Mouse (Mus musculus) layer of hippocampus, adult 2 months (tissue): ENCODE measurements around the gene Pgpep1l. TPM values are rescaled to one million over a fixed set of nuclear protein-coding genes. Genes with fewer than 3 reads are reported as not detected.

ENCODE experiments used
- DNase-seq, 2 experiments: peaks; one replicate each; pipeline ENCODE4 v3.0.0; 2022; ENCODE audit warnings: low spot score in 2 of 2
- H3K27ac ChIP-seq: fragments of 200-600 bp; 2 replicates; pipeline ENCODE4 v1.8.1; 2022
- H3K4me3 ChIP-seq: fragments of 200-600 bp; 2 replicates; pipeline ENCODE4 v1.8.1; 2022; ENCODE audit warnings: mild to moderate bottlenecking
- CTCF ChIP-seq: fragments of 200-600 bp; conservative IDR thresholded peaks from 2 replicates; pipeline ENCODE4 v1.8.1; 2022; ENCODE audit warnings: antibody characterized with exemption, mild to moderate bottlenecking, moderate library complexity
- total RNA-seq, 2 experiments: library from RNA; stranded (reverse); gene quantifications; 2 replicates each; pipeline ENCODE4 v1.2.3; 2021

Pgpep1l gene
- total RNA-seq, 2 experiments from 2014 or later: 3.2 to 3.6 TPM

GRCm38 (mm10) chr7:68239220-68239827 lies 24.7 kb downstream of the Pgpep1l start:
- H3K27ac ChIP-seq: no peak overlapping the region
- TF ChIP-seq CTCF: no peak
- H3K4me3 ChIP-seq: no peak overlapping the region
- DNase-seq: no peak

DNA sequence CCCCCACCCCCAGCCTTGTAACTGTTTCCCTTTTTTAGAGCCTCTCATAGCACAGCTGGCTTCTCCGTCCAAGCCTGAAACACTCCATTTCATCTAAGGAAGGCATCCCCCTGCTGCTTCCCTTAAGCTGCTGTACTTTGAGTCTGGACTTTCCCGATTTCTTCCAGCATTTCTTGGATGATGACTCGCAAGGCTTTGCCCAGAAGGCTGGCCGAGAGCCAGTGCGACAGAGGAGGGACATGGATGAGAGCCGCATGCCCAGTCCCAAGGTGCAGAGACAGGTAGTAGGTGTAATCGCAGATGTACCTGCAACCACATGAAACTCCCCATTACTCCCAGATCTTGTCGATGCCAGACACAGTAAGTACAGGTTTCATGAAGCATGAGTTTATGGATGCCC lies 27.2 kb downstream of the Pgpep1l start:
- DNase-seq: no peak
- Histone ChIP-seq H3K4me3 (no peak overlapping the region), H3K27ac (no peak overlapping the region)
- no peak for TF ChIP-seq CTCF

DNA sequence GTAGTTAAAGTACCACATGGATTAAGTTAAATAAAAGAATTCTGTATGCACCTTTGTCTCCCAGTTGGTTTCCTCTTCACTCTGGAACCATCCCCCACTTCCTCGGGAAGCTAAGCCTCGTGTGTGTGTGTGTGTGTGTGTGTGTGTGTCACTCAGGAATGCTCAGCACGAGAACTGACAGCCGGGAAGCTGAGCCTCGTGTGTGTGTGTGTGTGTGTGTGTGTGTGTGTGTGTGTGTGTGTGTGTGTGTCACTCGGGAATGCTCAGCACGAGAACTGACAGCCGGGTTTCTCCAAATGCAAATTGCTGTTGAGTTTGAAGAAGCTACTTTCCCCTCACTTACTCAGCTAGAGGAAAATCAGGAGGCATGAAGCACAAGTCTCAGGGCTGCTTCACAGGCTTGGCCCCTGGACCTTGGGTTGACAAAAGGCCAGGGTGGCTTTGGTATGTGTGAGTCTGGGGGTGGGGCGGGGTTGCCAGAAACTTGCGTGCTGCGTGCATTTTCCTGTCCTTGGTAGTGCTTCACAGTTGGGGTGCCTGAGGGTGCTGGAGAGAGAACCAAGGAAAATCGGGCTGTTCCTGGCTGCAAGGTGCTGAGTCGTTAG lies 30.3 kb downstream of the Pgpep1l start:
- H3K4me3 ChIP-seq: no peak overlapping the region
- no peak for DNase-seq
- no peak for TF ChIP-seq CTCF
- H3K27ac ChIP-seq: no peak overlapping the region

- Histone ChIP-seq H3K27ac (no peak overlapping the region), H3K4me3 (no peak overlapping the region)
- DNase-seq: no peak
- TF ChIP-seq CTCF: no peak
Observed at GRCm38 (mm10) chr7:68232521-68232920, 31.5 kb downstream of the Pgpep1l start.

DNA sequence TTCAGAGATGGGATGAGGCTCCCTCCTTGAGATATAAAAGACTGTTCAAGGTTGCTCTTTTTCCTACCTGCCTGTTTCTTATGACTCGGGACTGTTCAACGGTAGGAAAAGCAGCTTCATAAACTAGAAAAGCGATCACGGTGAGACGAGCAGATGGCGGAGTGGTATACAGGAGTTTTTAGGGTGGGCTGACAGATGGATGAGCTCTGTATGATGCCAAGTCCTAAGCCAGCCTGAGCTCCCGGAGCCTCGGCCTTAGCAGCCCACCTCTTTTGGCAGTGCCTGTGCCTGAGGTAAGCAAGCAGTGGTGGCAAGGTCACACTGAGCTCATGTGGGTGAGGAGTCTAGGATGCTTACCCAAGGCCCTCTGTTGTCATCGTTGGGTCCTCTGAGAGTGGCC lies 33.2 kb downstream of the Pgpep1l start:
- H3K4me3 ChIP-seq: no peak overlapping the region
- H3K27ac ChIP-seq: peak overlapping the region; percentile 23; the same call in 1 of the 2 replicates
- no peak for DNase-seq
- TF ChIP-seq CTCF: no peak

GRCm38 (mm10) chr7:68228491-68228890 lies 35.5 kb downstream of the Pgpep1l start:
- no peak overlapping the region for H3K27ac ChIP-seq
- no peak overlapping the region for H3K4me3 ChIP-seq

DNA sequence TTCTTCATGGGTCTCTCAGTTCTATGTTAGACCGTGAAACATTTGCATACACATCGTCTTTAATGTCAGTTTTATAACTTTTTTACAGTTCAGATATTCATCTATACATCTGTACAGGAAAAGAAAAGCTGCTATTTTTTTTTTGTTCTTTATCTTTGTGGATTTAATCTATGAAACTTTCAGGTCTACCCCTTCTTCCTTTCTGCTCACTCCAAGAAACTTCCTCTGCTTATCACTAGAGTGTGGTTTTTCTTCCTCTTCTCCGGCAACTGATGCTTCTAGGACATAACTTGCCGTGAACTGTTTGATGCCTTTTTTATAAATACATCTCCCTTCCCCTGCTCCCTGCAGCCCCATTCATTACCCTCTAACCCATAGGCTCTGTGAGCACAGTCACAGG lies 36.4 kb downstream of the Pgpep1l start:
- DNase-seq: no peak
- no peak overlapping the region for H3K27ac ChIP-seq

More at GRCm38 (mm10) chr7:68228491-68228890, 35.5 kb downstream of the Pgpep1l start:
- TF ChIP-seq CTCF: no peak
- DNase-seq: no peak

DNA sequence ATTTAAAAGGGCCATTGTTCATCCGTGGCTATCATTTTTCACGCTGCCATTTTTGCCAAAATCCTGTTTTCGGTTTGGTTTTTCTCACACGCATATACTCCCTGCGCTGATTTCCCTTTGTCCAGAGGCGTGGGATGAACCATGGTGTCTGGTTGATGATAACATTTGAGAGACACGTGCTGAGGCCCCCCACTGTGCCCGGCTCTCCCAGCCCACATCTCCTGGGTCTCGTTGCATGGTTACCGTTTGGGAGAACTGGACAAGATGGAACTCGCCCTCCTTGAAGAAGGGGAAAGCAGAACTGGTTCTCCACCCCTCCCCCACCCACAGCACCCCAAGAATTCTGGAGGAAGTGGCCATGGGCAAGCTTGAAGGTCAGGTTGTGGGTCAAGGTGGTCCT lies 37.0 kb downstream of the Pgpep1l start:
- no peak for DNase-seq
- H3K27ac ChIP-seq: no peak overlapping the region
- H3K4me3 ChIP-seq: no peak overlapping the region
- no peak for TF ChIP-seq CTCF

More for the DNA sequence above, 36.4 kb downstream of the Pgpep1l start:
- no peak overlapping the region for H3K4me3 ChIP-seq
- no peak for TF ChIP-seq CTCF

DNA sequence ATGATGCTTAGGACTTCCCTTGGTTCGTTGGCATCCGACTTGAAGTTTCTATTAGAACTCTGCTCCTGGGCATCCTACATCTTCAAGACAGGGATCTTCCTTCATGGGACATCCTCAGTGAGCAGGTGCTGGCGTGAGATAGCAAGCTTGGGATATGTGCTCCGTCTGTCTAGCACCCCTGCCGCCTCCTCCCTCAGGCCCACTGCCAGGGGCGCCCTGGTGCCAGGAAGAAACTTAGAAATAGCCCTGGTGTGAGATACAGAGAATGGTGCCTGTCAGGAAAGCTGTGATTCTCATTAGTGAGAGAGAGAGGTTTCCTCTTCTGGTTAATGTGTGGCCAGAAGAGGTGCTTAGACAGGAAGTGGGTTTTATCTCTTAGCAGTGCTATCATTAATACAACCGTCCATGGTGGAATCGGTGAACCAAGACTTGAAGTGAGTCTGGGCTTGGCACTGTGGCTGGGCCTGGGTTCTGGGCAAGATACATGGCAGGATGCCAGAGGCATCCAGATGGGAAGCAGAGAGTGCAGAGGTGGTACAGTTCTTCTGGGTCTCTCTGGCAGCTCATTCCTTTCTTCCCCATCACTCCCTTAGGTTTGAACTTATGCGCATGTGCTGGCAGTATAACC lies 38.5 kb downstream of the Pgpep1l start:
- TF ChIP-seq CTCF: no peak
- DNase-seq: peak in 1 of 2 experiments; percentile 21
- no peak overlapping the region for H3K27ac ChIP-seq

GRCm38 (mm10) chr7:68224006-68224405 lies 40.0 kb downstream of the Pgpep1l start:
- TF ChIP-seq CTCF: no peak

More for the DNA sequence above, 38.5 kb downstream of the Pgpep1l start:
- H3K4me3 ChIP-seq: no peak overlapping the region

GRCm38 (mm10) chr7:68223356-68223808 lies 40.7 kb downstream of the Pgpep1l start:
- Histone ChIP-seq H3K27ac (no peak overlapping the region), H3K4me3 (no peak overlapping the region)
- no peak for DNase-seq
- no peak for TF ChIP-seq CTCF

More at GRCm38 (mm10) chr7:68224006-68224405, 40.0 kb downstream of the Pgpep1l start:
- no peak for DNase-seq
- Histone ChIP-seq H3K4me3 (no peak overlapping the region), H3K27ac (no peak overlapping the region)

DNA sequence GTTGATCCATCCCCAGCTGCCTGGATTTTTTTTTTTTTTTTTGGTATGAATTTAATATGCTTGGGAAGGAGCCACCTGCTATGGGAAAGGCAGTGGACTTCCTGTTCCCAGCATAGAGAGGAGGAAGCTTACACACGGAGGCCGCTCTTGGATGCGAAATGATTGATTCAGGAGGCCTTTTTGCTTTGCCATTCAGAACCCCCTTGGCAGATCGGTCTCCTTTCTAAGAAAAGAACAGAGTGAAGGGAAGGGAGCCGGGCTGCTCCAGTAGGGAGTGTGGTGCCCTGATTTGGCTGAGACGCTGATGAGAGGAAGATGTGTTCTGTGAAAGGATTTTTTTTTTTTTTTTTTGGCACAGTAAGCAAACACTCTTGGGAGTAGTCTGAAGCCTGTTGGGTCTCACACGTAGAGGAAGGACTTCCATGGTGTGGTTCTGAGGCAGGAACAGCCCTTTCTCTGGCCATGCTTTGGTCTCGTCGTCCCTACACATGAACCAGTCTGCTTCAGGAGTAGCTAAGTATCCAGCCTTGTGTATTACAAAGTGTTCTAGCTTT lies 42.3 kb downstream of the Pgpep1l start:
- DNase-seq: peak; percentile 23 to 52
- TF ChIP-seq CTCF: no peak
- peak overlapping the region; percentile 60 for H3K27ac ChIP-seq

DNA sequence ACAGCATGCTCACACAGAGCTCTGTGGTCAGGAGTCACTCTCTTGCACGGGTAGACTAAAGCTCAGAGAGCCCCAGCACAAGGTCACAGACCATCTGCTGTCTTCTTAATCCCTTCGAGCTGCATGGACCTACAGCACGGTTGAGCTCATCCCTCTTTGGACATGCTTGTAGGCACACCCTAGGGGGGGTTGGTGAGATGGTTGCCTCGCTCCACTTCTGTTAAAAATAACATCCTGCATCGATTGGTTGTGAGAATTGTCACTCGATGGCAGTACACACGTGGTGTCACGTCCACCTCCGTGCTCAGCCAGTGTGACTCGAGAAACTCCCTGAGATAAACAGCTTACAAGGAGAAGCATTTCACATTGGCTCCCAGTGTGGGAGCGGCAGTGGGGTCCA lies 45.2 kb downstream of the Pgpep1l start:
- TF ChIP-seq CTCF: no peak
- no peak overlapping the region for H3K27ac ChIP-seq
- DNase-seq: no peak
- H3K4me3 ChIP-seq: no peak overlapping the region

More for the DNA sequence above, 42.3 kb downstream of the Pgpep1l start:
- H3K4me3 ChIP-seq: no peak overlapping the region
